Mouse (Mus musculus): ENCODE data around the gene Snd1.

Snd1 gene

GRCm38 (mm10) chr6:28848891-28849290 lies 374.0 kb downstream of the Snd1 start:
- DNase-seq: no peak

GRCm38 (mm10) chr6:28849317-28849716 lies 374.4 kb downstream of the Snd1 start:
- DNase-seq: no peak

GRCm38 (mm10) chr6:28850326-28850900 lies 375.5 kb downstream of the Snd1 start:
- DNase-seq: no peak

GRCm38 (mm10) chr6:28852342-28852741 lies 377.4 kb downstream of the Snd1 start:
- DNase-seq: no peak

- no peak for DNase-seq
Observed at GRCm38 (mm10) chr6:28853164-28853563, 378.2 kb downstream of the Snd1 start.

GRCm38 (mm10) chr6:28853654-28854053 lies 378.7 kb downstream of the Snd1 start:
- no peak for DNase-seq

GRCm38 (mm10) chr6:28854598-28854997 lies 379.7 kb downstream of the Snd1 start:
- no peak for DNase-seq

- DNase-seq: peak; percentile 47
Observed at GRCm38 (mm10) chr6:28855442-28855841, 380.5 kb downstream of the Snd1 start.

- no peak for DNase-seq
Observed at GRCm38 (mm10) chr6:28856789-28857188, 381.9 kb downstream of the Snd1 start.

- DNase-seq: no peak
Observed at GRCm38 (mm10) chr6:28857198-28858180, 382.6 kb downstream of the Snd1 start.

- DNase-seq: no peak
Observed at GRCm38 (mm10) chr6:28859094-28859493, 384.2 kb downstream of the Snd1 start.

GRCm38 (mm10) chr6:28860450-28860849 lies 385.5 kb downstream of the Snd1 start:
- DNase-seq: no peak

GRCm38 (mm10) chr6:28860922-28861321 lies 386.0 kb downstream of the Snd1 start:
- DNase-seq: no peak

GRCm38 (mm10) chr6:28862304-28862703 lies 387.4 kb downstream of the Snd1 start:
- no peak for DNase-seq

- peak; percentile 41 for DNase-seq
Observed at GRCm38 (mm10) chr6:28864684-28865083, 389.7 kb downstream of the Snd1 start.

GRCm38 (mm10) chr6:28865112-28865511 lies 390.2 kb downstream of the Snd1 start:
- DNase-seq: no peak

- no peak for DNase-seq
Observed at GRCm38 (mm10) chr6:28866206-28866605, 391.3 kb downstream of the Snd1 start.

- DNase-seq: no peak
Observed at GRCm38 (mm10) chr6:28867516-28868251, 392.7 kb downstream of the Snd1 start.

GRCm38 (mm10) chr6:28871725-28872420 lies 396.9 kb downstream of the Snd1 start:
- DNase-seq: no peak

- DNase-seq: no peak
Observed at GRCm38 (mm10) chr6:28872421-28872795, 397.5 kb downstream of the Snd1 start.

- no peak for DNase-seq
Observed at GRCm38 (mm10) chr6:28874053-28874452, 399.1 kb downstream of the Snd1 start.

- DNase-seq: no peak
Observed at GRCm38 (mm10) chr6:28874759-28875158, 399.8 kb downstream of the Snd1 start.

GRCm38 (mm10) chr6:28875333-28875732 lies 400.4 kb downstream of the Snd1 start:
- no peak for DNase-seq

Data from cerebellum, adult 9-10 months (tissue).